Mouse (Mus musculus) liver, adult 2 months (tissue): ENCODE measurements around the gene Ndufaf3. TPM values are rescaled to one million over a fixed set of nuclear protein-coding genes. Genes with fewer than 3 reads are reported as not detected.

ENCODE experiments used
- DNase-seq: peaks from one replicate; pipeline ENCODE4 v3.0.0-alpha.2; 2011; ENCODE audit warnings: low read depth, low spot score; ENCODE audit errors: extremely low read depth
- H3K27ac ChIP-seq: fragments of 200-500 bp; replicated peaks from 2 replicates; pipeline ENCODE4 v1.5.1; 2012; ENCODE audit warnings: low read depth, mild to moderate bottlenecking, control low read depth, inconsistent platforms, low read length; ENCODE audit not compliant: insufficient read depth
- H3K27me3 ChIP-seq: fragments of 200-500 bp; 2 replicates; pipeline ENCODE4 v1.6.1; 2012; ENCODE audit warnings: mild to moderate bottlenecking, moderate library complexity, low read length, inconsistent platforms; ENCODE audit not compliant: control insufficient read depth, insufficient read depth
- H3K36me3 ChIP-seq: fragments of 200-500 bp; 2 replicates; pipeline ENCODE4 v1.6.1; 2012; ENCODE audit warnings: low read length, inconsistent platforms; ENCODE audit not compliant: control insufficient read depth, insufficient read depth
- H3K4me1 ChIP-seq: fragments of 200-500 bp; 2 replicates; pipeline ENCODE4 v1.6.1; 2011; ENCODE audit warnings: low read length; ENCODE audit not compliant: control insufficient read depth, insufficient read depth
- H3K4me3 ChIP-seq: fragments of 200-500 bp; 2 replicates; pipeline ENCODE4 v1.5.1; 2011; ENCODE audit warnings: low read depth, mild to moderate bottlenecking, control low read depth, low read length, moderate library complexity; ENCODE audit not compliant: insufficient read depth
- H3K79me2 ChIP-seq: fragments of 200-500 bp; 2 replicates; pipeline ENCODE4 v1.6.1; 2012; ENCODE audit warnings: inconsistent platforms, mild to moderate bottlenecking, low read length, moderate library complexity; ENCODE audit not compliant: control insufficient read depth, insufficient read depth
- H3K9ac ChIP-seq: fragments of 200-500 bp; 2 replicates; pipeline ENCODE4 v1.6.1; 2012; ENCODE audit warnings: low read depth, mild to moderate bottlenecking, control low read depth, inconsistent platforms, low read length
- CTCF ChIP-seq: fragments of 200-500 bp; IDR thresholded peaks from 2 replicates; pipeline ENCODE4 v1.5.1; 2011; ENCODE audit warnings: low read depth, low read length, control low read depth
- POLR2A ChIP-seq: fragments of 200-500 bp; IDR thresholded peaks from 2 replicates; pipeline ENCODE4 v1.6.1; 2011; ENCODE audit warnings: low read length, control low read depth; ENCODE audit not compliant: insufficient read depth; ENCODE audit errors: extremely low read depth
- WGBS: fragments of 180-500 bp; shearing (Covaris S2); methylation state at CpG from one replicate; pipeline ENCODE4 v1.1.7; 2018; 5-methylcytosine and 5-hydroxymethylcytosine counted together
- polyA plus RNA-seq: library from polyadenylated mRNA; depleted of rRNA; stranded (reverse); fragments of >200 nt; gene quantifications from 2 replicates; pipeline ENCODE4 v1.2.3, GENCODE M21; 2012
- total RNA-seq: library from RNA; depleted of rRNA; stranded (reverse); fragments of >200 nt; gene quantifications from 2 replicates; pipeline ENCODE4 v1.2.3, GENCODE M21; 2014

The Ndufaf3 gene
- total and polyA plus RNA-seq, 2 experiments = 13.4 to 31.3 TPM

GRCm38 (mm10) chr9:108569381-108570206, 2.4 kb upstream of the Ndufaf3 start, which contains the start of gene Dalrd3:
Dalrd3 (plus strand) TSS chr9:108569886.
- H3K4me3 ChIP-seq = peak within 1 kb of the TSS; percentile 77
- TF ChIP-seq POLR2A (0 out of 2 replicates have a peak, but pooled peaks have one; percentile 37), CTCF (no peak)
- DNase-seq = peak; percentile 85
- peaks cover 12% of the 10 kb centered on the region for H3K4me1 ChIP-seq
- H3K79me2 ChIP-seq = no peaks in the 10 kb centered on the region
- H3K9ac ChIP-seq = peak within 1 kb of the TSS; percentile 59
- no peaks in the 10 kb centered on the region for H3K27me3 ChIP-seq
- peak within 1 kb of the TSS; percentile 65 for H3K27ac ChIP-seq
- 5% methylated on average over 42 of the region's 42 CpGs for WGBS
- H3K36me3 ChIP-seq = peaks cover 2% of the 10 kb centered on the region; the same call in 1 of the 2 replicates

GRCm38 (mm10) chr9:108568511-108568921, 1.3 kb upstream of the Ndufaf3 start:
- no peaks in the 10 kb centered on the region for H3K79me2 ChIP-seq
- H3K4me1 ChIP-seq = peaks cover 12% of the 10 kb centered on the region
- DNase-seq = no peak

GRCm38 (mm10) chr9:108567931-108568419, 741 bp upstream of the Ndufaf3 start:
- peak overlapping the region; percentile 77 for H3K9ac ChIP-seq
- no peaks in the 10 kb centered on the region for H3K27me3 ChIP-seq
- H3K36me3 ChIP-seq = peaks cover 4% of the 10 kb centered on the region; the same call in 1 of the 2 replicates
- peaks cover 12% of the 10 kb centered on the region for H3K4me1 ChIP-seq
- H3K4me3 ChIP-seq = peak overlapping the region; percentile 73
- no peaks in the 10 kb centered on the region for H3K79me2 ChIP-seq
- no peak for DNase-seq
- WGBS = 3% methylated on average over 18 of the region's 18 CpGs
- H3K27ac ChIP-seq = peak overlapping the region; percentile 65
- TF ChIP-seq POLR2A (no peak), CTCF (no peak)

More at GRCm38 (mm10) chr9:108568511-108568921, 1.3 kb upstream of the Ndufaf3 start:
- WGBS = 50% methylated on average over 17 of the region's 17 CpGs
- Histone ChIP-seq H3K27ac (peak overlapping the region; percentile 65), H3K36me3 (peaks cover 2% of the 10 kb centered on the region; the same call in 1 of the 2 replicates), H3K4me3 (no peak overlapping the region), H3K9ac (0 out of 2 replicates have a peak overlapping the region, but pooled peaks have one; percentile 7), H3K27me3 (no peaks in the 10 kb centered on the region)
- TF ChIP-seq POLR2A (no peak), CTCF (no peak)

- peak overlapping the region; percentile 82 for H3K9ac ChIP-seq
- WGBS = 15% methylated on average over 35 of the region's 35 CpGs
- peak overlapping the region; percentile 54 for H3K27ac ChIP-seq
- TF ChIP-seq POLR2A (no peak), CTCF (no peak)
- peaks cover 4% of the 10 kb centered on the region; the same call in 1 of the 2 replicates for H3K79me2 ChIP-seq
- H3K4me1 ChIP-seq = peaks cover 12% of the 10 kb centered on the region
- DNase-seq = no peak
- peaks cover 4% of the 10 kb centered on the region; the same call in 1 of the 2 replicates for H3K36me3 ChIP-seq
- H3K27me3 ChIP-seq = no peaks in the 10 kb centered on the region
- peak overlapping the region; percentile 73 for H3K4me3 ChIP-seq
Observed at GRCm38 (mm10) chr9:108565881-108566814, 1.1 kb downstream of the Ndufaf3 start.

- TF ChIP-seq CTCF (no peak), POLR2A (no peak)
- Histone ChIP-seq H3K4me1 (peaks cover 10% of the 10 kb centered on the region), H3K4me3 (no peak overlapping the region), H3K36me3 (peaks cover 8% of the 10 kb centered on the region), H3K79me2 (peaks cover 8% of the 10 kb centered on the region; the same call in 1 of the 2 replicates), H3K27me3 (no peaks in the 10 kb centered on the region), H3K9ac (no peak overlapping the region), H3K27ac (no peak overlapping the region)
- DNase-seq = no peak
- WGBS = 82% methylated on average over 7 of the region's 7 CpGs
Observed at GRCm38 (mm10) chr9:108564131-108564530, 3.1 kb downstream of the Ndufaf3 start.
